Mouse (Mus musculus) left cerebral cortex, adult 2 months (tissue): ENCODE results near the gene Slc4a8. TPM values are rescaled to one million over a fixed set of nuclear protein-coding genes. Genes with fewer than 3 reads are reported as not detected.

Experiments used
- DNase-seq, 2 experiments: peaks; one replicate each; pipeline ENCODE4 v3.0.0; 2021 to 2022; ENCODE audit warnings: low spot score in 2 of 2, mixed read lengths in 1 of 2; ENCODE audit errors: extremely low spot score in 1 of 2
- H3K27ac ChIP-seq: fragments of 200-600 bp; 2 replicates; pipeline ENCODE4 v1.8.1; 2022
- H3K4me3 ChIP-seq: fragments of 200-600 bp; 2 replicates; pipeline ENCODE4 v1.8.1; 2022
- CTCF ChIP-seq: fragments of 200-600 bp; IDR thresholded peaks from 2 replicates; pipeline ENCODE4 v1.8.1; 2022; ENCODE audit warnings: antibody characterized with exemption, mild to moderate bottlenecking, moderate library complexity
- intact Hi-C: fragments of 180-260 bp; cut with DNase I; formaldehyde crosslinking; loops from one replicate; pipeline ENCODE4 v1.15.1; 2025
- total RNA-seq, 2 experiments: library from RNA; stranded (reverse); gene quantifications; 2 replicates each; pipeline ENCODE4 v1.2.3; 2021

The Slc4a8 gene
- total RNA-seq, 2 experiments from 2014 or later: 78.4 to 79.0 TPM

DNA sequence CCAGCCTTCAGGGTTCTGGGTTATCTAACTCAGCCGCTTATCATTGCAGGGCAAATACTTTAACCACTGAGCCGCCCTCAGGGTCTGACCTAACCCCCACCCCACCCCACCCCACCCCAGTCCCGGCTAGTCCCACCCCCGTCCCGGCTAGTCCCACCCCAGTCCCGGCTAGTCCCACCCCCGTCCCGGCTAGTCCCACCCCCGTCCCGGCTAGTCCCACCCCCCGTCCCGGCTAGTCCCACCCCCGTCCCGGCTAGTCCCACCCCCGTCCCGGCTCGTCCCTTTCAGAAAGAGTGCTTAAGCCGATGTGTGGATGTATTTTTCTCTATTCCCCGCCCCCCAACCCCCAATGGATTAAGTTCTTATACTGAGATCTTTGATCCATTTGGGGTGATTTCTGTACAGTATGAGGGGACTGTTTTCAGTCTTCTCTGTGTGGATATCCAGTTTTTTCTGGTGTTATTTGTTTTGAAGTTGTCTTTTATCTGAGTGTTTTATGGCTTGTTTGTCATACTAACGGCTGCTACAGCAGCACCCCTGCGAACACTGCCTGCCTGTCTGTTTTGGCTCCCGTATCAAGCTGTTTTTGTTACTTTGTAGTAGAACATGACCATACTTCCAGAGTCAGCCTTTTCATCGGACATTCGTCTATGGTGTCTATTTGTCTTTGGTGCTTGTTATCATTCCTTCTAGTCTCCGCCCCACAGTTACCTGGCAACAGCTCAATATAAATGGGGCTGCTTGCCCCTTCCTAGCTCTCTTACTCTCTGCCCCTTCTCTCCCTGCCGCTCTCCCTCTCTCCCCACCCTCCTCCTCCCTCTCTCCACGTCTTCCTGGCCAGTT lies 14.2 kb upstream of the Slc4a8 start:
- intact Hi-C loops: no loop called here
- Histone ChIP-seq H3K27ac (no peak overlapping the region), H3K4me3 (no peak overlapping the region)
- no peak for TF ChIP-seq CTCF
- DNase-seq: no peak

- intact Hi-C loops: no loop called here
- no peak for DNase-seq
- no peak for TF ChIP-seq CTCF
- H3K27ac ChIP-seq: no peak overlapping the region
- H3K4me3 ChIP-seq: no peak overlapping the region
Observed at GRCm38 (mm10) chr15:100748584-100748983, 13.0 kb upstream of the Slc4a8 start.

GRCm38 (mm10) chr15:100749751-100750538 lies 11.6 kb upstream of the Slc4a8 start:
- Histone ChIP-seq H3K27ac (no peak overlapping the region), H3K4me3 (no peak overlapping the region)
- intact Hi-C loops: no loop called here
- TF ChIP-seq CTCF: no peak
- DNase-seq: no peak

GRCm38 (mm10) chr15:100752439-100752838 lies 9.1 kb upstream of the Slc4a8 start:
- TF ChIP-seq CTCF: no peak
- intact Hi-C loops: no loop called here
- no peak overlapping the region for H3K4me3 ChIP-seq
- H3K27ac ChIP-seq: no peak overlapping the region
- DNase-seq: no peak

DNA sequence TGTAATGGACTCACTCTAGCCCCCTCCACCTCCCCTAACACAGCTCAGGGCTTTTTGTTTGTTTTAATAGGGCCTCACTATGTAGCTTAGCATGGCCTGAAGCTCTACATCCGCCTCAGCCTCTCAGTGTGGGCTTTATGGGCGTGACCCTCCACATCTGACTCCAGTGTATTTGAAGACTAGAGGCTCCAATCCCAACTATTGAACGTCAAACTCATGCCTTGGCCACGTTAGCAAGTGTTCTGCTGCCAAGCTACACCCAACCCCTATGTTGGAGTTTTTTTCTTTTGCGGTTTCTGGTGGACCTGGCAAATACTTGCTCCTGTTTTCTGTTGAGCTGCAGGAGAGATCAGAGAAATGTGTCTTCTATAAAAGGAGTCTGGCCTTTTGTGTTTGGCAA lies 8.5 kb upstream of the Slc4a8 start:
- no peak for DNase-seq
- Histone ChIP-seq H3K4me3 (no peak overlapping the region), H3K27ac (no peak overlapping the region)
- no peak for TF ChIP-seq CTCF
- intact Hi-C loops: no loop called here

- no peak for TF ChIP-seq CTCF
- intact Hi-C loops: no loop called here
- H3K4me3 ChIP-seq: no peak overlapping the region
Observed at GRCm38 (mm10) chr15:100754041-100754440, 7.5 kb upstream of the Slc4a8 start.

GRCm38 (mm10) chr15:100754805-100755497 lies 6.6 kb upstream of the Slc4a8 start:
- H3K27ac ChIP-seq: no peak overlapping the region
- no peak for DNase-seq
- H3K4me3 ChIP-seq: no peak overlapping the region
- intact Hi-C loops: loop anchor here (5.0 kb wide), 2 partner anchors 287 to 442 kb away; no protein-coding TSS in a partner anchor
- peak; percentile 46 for TF ChIP-seq CTCF

More at GRCm38 (mm10) chr15:100754041-100754440, 7.5 kb upstream of the Slc4a8 start:
- DNase-seq: no peak
- no peak overlapping the region for H3K27ac ChIP-seq

DNA sequence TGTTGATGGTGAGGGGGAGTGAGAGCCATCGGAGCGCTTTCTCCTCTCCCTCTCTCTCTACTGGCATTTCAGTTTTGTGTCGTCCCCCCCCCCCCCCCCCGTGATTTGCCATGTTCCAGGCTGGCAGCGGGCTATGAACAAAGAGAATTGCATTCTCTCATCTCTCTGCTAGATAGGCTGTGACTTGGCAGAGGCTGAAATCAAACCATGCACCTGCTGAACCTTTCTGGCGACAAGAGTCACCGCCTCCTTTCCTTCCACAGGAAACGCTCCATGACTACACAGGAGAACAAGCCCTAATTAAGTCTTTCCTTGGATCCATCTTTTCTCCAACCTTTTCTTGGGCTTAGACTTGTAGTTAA lies 6.1 kb upstream of the Slc4a8 start:
- Histone ChIP-seq H3K27ac (no peak overlapping the region), H3K4me3 (no peak overlapping the region)
- no peak for DNase-seq
- TF ChIP-seq CTCF: no peak
- intact Hi-C loops: loop anchor here (5.0 kb wide), 2 partner anchors 287 to 442 kb away; no protein-coding TSS in a partner anchor

DNA sequence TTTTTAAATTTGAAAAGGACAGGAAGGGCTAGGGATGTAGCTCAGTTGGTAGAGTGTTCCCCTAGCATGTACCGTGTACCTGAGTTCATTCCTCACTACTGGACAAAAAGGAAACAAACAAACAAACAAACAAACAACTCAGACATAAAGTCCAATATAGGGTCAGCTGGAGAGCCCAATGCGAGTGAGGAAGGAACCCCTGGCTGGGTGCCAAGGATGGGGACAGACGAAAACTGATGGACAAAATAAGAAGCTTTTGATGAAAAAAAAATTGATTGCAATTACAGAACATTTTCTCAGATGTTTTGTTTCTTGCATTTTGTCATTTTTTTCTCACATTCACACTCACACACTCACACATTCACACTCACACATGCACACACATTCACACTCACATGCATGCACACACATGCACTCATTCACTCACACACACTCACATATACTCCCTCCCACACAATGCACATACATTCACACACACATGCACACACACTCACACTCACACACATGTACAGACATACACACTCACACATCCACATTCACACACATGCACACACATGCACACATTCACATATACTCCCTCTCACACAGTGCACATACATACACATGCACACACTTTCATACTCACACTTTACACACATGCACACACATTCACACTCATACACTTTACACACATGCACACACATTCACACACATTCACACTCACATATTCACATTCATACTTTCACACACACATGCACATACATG lies 5.5 kb upstream of the Slc4a8 start:
- Histone ChIP-seq H3K4me3 (no peak overlapping the region), H3K27ac (no peak overlapping the region)
- TF ChIP-seq CTCF: no peak
- DNase-seq: no peak
- intact Hi-C loops: loop anchor here (2.0 to 5.0 kb wide), 4 partner anchors 83 to 441 kb away; no protein-coding TSS in a partner anchor

- H3K4me3 ChIP-seq: no peak overlapping the region
- intact Hi-C loops: loop anchor here (2.0 to 5.0 kb wide), 4 partner anchors 81 to 440 kb away; no protein-coding TSS in a partner anchor
Observed at GRCm38 (mm10) chr15:100757527-100757978, 4.0 kb upstream of the Slc4a8 start.

GRCm38 (mm10) chr15:100759286-100759685 lies 2.3 kb upstream of the Slc4a8 start:
- Histone ChIP-seq H3K4me3 (no peak overlapping the region), H3K27ac (no peak overlapping the region)
- DNase-seq: no peak
- intact Hi-C loops: loop anchor here (5.0 kb wide), 2 partner anchors 283 to 438 kb away; no protein-coding TSS in a partner anchor
- TF ChIP-seq CTCF: no peak

More at GRCm38 (mm10) chr15:100757527-100757978, 4.0 kb upstream of the Slc4a8 start:
- TF ChIP-seq CTCF: peak; percentile 67
- DNase-seq: peak; percentile 57 to 61
- no peak overlapping the region for H3K27ac ChIP-seq
